Comparison of ENCODE assay signal across 14 mouse cellular contexts in genomic region chr1:188017956-188018862, GRCm38 (mm10).
DNase-seq lines count a peak whose midpoint lies in the region; ATAC-seq and TF ChIP-seq lines count a peak whose summit lies in the region.
"Had no signal": no experiment of that assay in that cellular context is flagged by ENCODE, and none has a peak within 500 bp of the region (broad histone marks: within the 10 kb centered on the region; RNA-seq: fewer than 3 reads in every experiment).

No protein-coding gene starts in this region.

- peaks cover 27% of the 10 kb centered on the region; the same call in 1 of the 2 replicates for H3K27me3 ChIP-seq in limb, embryonic 12.5 days
- peaks cover 3% of the 10 kb centered on the region; the same call in 1 of the 2 replicates for H3K27me3 ChIP-seq in limb, embryonic 10.5 days (ENCODE audit: low read depth, poor library complexity, severe bottlenecking)
- H3K27me3 ChIP-seq in heart, adult 2 months (ENCODE audit: control insufficient read depth, insufficient read depth, low read length) = no peaks in the 10 kb centered on the region
- no peaks in the 10 kb centered on the region for H3K27me3 ChIP-seq in intestine, postnatal 0 days (replicated peaks; ENCODE audit: control insufficient read depth, insufficient read depth, low read length)
- H3K27me3 ChIP-seq in forebrain, embryonic 10.5 days (ENCODE audit: poor library complexity, severe bottlenecking) = no peaks in the 10 kb centered on the region
- H3K27me3 ChIP-seq: embryonic facial prominence, embryonic 12.5 days; midbrain, embryonic 13.5 days; neural tube, embryonic 13.5 days had no signal

- intact Hi-C loops in heart, adult 2 months (cut with DNase I) = no loop called here

- H3K27ac ChIP-seq in limb, embryonic 12.5 days = no peak overlapping the region
- no peak overlapping the region for H3K27ac ChIP-seq in limb, embryonic 10.5 days
- peak overlapping the region; percentile 17; the same call in 1 of the 2 replicates for H3K27ac ChIP-seq in heart, adult 2 months
- no peak overlapping the region for H3K27ac ChIP-seq in intestine, postnatal 0 days (ENCODE audit: low read depth, low read length)
- no peak overlapping the region for H3K27ac ChIP-seq in forebrain, embryonic 10.5 days
- H3K27ac ChIP-seq: embryonic facial prominence, embryonic 12.5 days; midbrain, embryonic 13.5 days; neural tube, embryonic 13.5 days had no signal

- DNase-seq in adrenal gland, adult 2 months = peak; percentile 25
- DNase-seq in adrenal gland, postnatal 25 days = no peak
- no peak for DNase-seq in limb, embryonic 10.5 days (ENCODE audit: low spot score)
- peak in 1 of 2 experiments; percentile 21 for DNase-seq in heart, adult 2 months
- no peak for DNase-seq in frontal cortex, postnatal 25 days (ENCODE audit: low spot score in 2 of 2)
- DNase-seq in forebrain, embryonic 10.5 days (ENCODE audit: extremely low spot score, low spot score) = no peak
- DNase-seq: cerebellum, adult 9-10 months; forebrain, postnatal 0 days had no signal

- no peaks in the 10 kb centered on the region for H3K9me3 ChIP-seq in limb, embryonic 12.5 days
- H3K9me3 ChIP-seq in limb, embryonic 10.5 days (replicated peaks) = no peaks in the 10 kb centered on the region
- H3K9me3 ChIP-seq in intestine, postnatal 0 days (ENCODE audit: control insufficient read depth) = no peaks in the 10 kb centered on the region
- no peaks in the 10 kb centered on the region for H3K9me3 ChIP-seq in forebrain, embryonic 10.5 days
- H3K9me3 ChIP-seq: embryonic facial prominence, embryonic 12.5 days; midbrain, embryonic 13.5 days; neural tube, embryonic 13.5 days had no signal

- no peak for TF ChIP-seq POLR2A in heart, adult 2 months (IDR thresholded peaks at IDR 0.05; ENCODE audit: insufficient read depth, low read depth, low read length)

- peak overlapping the region; percentile 15; the same call in 1 of the 2 replicates for H3K4me2 ChIP-seq in limb, embryonic 12.5 days
- H3K4me2 ChIP-seq in intestine, postnatal 0 days (replicated peaks; ENCODE audit: low read depth) = peak overlapping the region; percentile 54
- H3K4me2 ChIP-seq: embryonic facial prominence, embryonic 12.5 days; midbrain, embryonic 13.5 days; neural tube, embryonic 13.5 days had no signal

- no peak for TF ChIP-seq EP300 in heart, adult 2 months (IDR thresholded peaks at IDR 0.05; ENCODE audit: insufficient read depth, low read depth, low read length)

- 44% methylated on average over 14 of the region's 14 CpGs for WGBS in limb, embryonic 12.5 days
- WGBS in limb, embryonic 10.5 days = 56% methylated on average over 14 of the region's 14 CpGs
- 35% methylated on average over 14 of the region's 14 CpGs for WGBS in heart, adult 2 months
- 37% methylated on average over 14 of the region's 14 CpGs for WGBS in intestine, postnatal 0 days
- 62% methylated on average over 14 of the region's 14 CpGs for WGBS in forebrain, embryonic 10.5 days

- no peaks in the 10 kb centered on the region; the same call in 1 of the 2 replicates for H3K79me2 ChIP-seq in heart, adult 2 months (replicated peaks; ENCODE audit: control insufficient read depth, insufficient read depth, low read length)

- H3K36me3 ChIP-seq in limb, embryonic 12.5 days = no peaks in the 10 kb centered on the region
- H3K36me3 ChIP-seq in limb, embryonic 10.5 days = no peaks in the 10 kb centered on the region
- H3K36me3 ChIP-seq in heart, adult 2 months (ENCODE audit: control insufficient read depth, insufficient read depth, low read length) = no peaks in the 10 kb centered on the region
- no peaks in the 10 kb centered on the region for H3K36me3 ChIP-seq in intestine, postnatal 0 days (ENCODE audit: control insufficient read depth, insufficient read depth)
- H3K36me3 ChIP-seq in forebrain, embryonic 10.5 days (replicated peaks) = no peaks in the 10 kb centered on the region
- H3K36me3 ChIP-seq: embryonic facial prominence, embryonic 12.5 days; G1E; midbrain, embryonic 13.5 days; neural tube, embryonic 13.5 days had no signal

- ATAC-seq in limb, embryonic 12.5 days (ENCODE audit: insufficient number of reproducible peaks, insufficient read depth, low FRiP score, low TSS enrichment, low read depth) = no peak
- ATAC-seq in intestine, postnatal 0 days = peak; percentile 80
- ATAC-seq: forebrain, postnatal 0 days; midbrain, embryonic 13.5 days had no signal

- H3K9ac ChIP-seq in limb, embryonic 12.5 days (replicated peaks) = no peak overlapping the region
- no peak overlapping the region for H3K9ac ChIP-seq in heart, adult 2 months (ENCODE audit: low read depth, low read length)
- no peak overlapping the region for H3K9ac ChIP-seq in intestine, postnatal 0 days (ENCODE audit: low read depth, low read length)
- H3K9ac ChIP-seq: embryonic facial prominence, embryonic 12.5 days; forebrain, postnatal 0 days; midbrain, embryonic 13.5 days; neural tube, embryonic 13.5 days had no signal

- TF ChIP-seq CTCF in heart, adult 2 months (IDR thresholded peaks at IDR 0.05) = peak; percentile 34
- 0 out of 2 replicates have a peak, but pooled peaks have one; percentile 30 for TF ChIP-seq CTCF in intestine, postnatal 0 days (IDR thresholded peaks at IDR 0.05; ENCODE audit: low read depth)

- H3K4me3 ChIP-seq in limb, embryonic 12.5 days (replicated peaks) = no peak overlapping the region
- H3K4me3 ChIP-seq in limb, embryonic 10.5 days = no peak overlapping the region
- H3K4me3 ChIP-seq in heart, adult 2 months = no peak overlapping the region
- H3K4me3 ChIP-seq in intestine, postnatal 0 days (ENCODE audit: low read depth, low read length) = peak overlapping the region; percentile 7; the same call in 1 of the 2 replicates
- no peak overlapping the region for H3K4me3 ChIP-seq in forebrain, embryonic 10.5 days
- H3K4me3 ChIP-seq: embryonic facial prominence, embryonic 12.5 days; midbrain, embryonic 13.5 days; neural tube, embryonic 13.5 days had no signal

- peaks cover 13% of the 10 kb centered on the region for H3K4me1 ChIP-seq in limb, embryonic 12.5 days (replicated peaks)
- peaks cover 15% of the 10 kb centered on the region for H3K4me1 ChIP-seq in limb, embryonic 10.5 days
- peaks cover 1% of the 10 kb centered on the region; the same call in 1 of the 2 replicates for H3K4me1 ChIP-seq in heart, adult 2 months (ENCODE audit: control insufficient read depth, insufficient read depth, low read length)
- H3K4me1 ChIP-seq in intestine, postnatal 0 days (replicated peaks; ENCODE audit: control insufficient read depth, insufficient read depth, low read length) = peaks cover 3% of the 10 kb centered on the region; the same call in 1 of the 2 replicates
- H3K4me1 ChIP-seq in forebrain, embryonic 10.5 days = peaks cover 12% of the 10 kb centered on the region
- H3K4me1 ChIP-seq: embryonic facial prominence, embryonic 12.5 days; midbrain, embryonic 13.5 days had no signal
